Mouse (Mus musculus): ENCODE data around the gene Olfr619. TPM values are rescaled to one million over a fixed set of nuclear protein-coding genes. Genes with fewer than 3 reads are reported as not detected.

Olfr619 gene
- polyA plus RNA-seq (2012; rRNA removed) = not detected in 2 replicates

DNA sequence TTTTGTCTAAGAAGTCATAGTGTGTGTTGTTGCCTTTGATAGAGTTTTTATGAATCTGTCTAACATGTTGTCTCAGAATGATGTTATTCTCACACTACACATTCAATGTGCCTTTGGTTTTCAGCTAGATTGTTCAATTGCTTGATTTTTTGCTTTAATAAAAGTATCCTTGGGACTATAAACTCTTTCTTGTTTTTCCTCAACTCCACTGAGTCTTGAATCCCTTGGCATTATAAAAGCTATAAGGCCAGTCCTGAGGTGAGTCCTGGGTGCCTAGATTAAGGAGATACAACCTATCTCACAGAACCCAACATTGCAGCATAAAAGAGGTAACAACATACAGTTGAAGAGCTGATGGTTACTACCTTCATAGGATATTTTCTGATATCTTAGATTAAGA is at the start of gene Olfr619:
Olfr619 (plus strand) TSS at position 301 of the 400 bp plus-strand sequence.
- H3K4me1 ChIP-seq (ENCODE audit: control insufficient read depth, insufficient read depth, low read length) = no peaks in the 10 kb centered on the region
- no peak within 1 kb of the TSS for H3K27ac ChIP-seq (ENCODE audit: insufficient read depth, low read length)
- no peak within 1 kb of the TSS for H3K4me3 ChIP-seq (ENCODE audit: insufficient read depth, low read length)
- TF ChIP-seq CTCF (IDR thresholded peaks at IDR 0.05; ENCODE audit: extremely low read depth, insufficient read depth, low read length) = no peak
- no peak for TF ChIP-seq POLR2A (IDR thresholded peaks at IDR 0.05; ENCODE audit: extremely low read depth, insufficient read depth, low read length)

DNA sequence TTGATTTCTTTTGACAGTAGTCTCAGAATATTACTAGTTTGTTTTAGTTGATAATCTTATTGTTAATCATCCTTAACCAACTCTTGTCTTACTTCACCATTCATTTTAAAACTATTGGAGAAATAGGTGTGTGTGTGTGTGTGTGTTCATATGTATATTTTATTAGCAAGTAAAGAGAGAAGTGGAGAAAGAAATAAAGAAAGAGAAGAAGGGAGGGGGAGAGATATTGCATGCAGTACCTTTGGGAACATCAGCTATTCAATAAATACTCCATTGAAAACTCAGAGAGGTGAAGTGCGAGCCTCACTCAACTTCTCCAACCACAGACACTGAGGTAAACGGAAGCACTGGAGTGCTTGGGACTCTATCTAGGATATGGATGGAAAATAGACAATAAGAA is 44.6 kb upstream of the Olfr619 start, which contains the start of gene Olfr615:
Olfr615 (plus strand) TSS at position 301 of the 400 bp plus-strand sequence.
- no peak within 1 kb of the TSS for H3K4me3 ChIP-seq (ENCODE audit: insufficient read depth, low read length)
- no peak for TF ChIP-seq CTCF (IDR thresholded peaks at IDR 0.05; ENCODE audit: extremely low read depth, insufficient read depth, low read length)
- TF ChIP-seq POLR2A (IDR thresholded peaks at IDR 0.05; ENCODE audit: extremely low read depth, insufficient read depth, low read length) = no peak
- H3K4me1 ChIP-seq (ENCODE audit: control insufficient read depth, insufficient read depth, low read length) = no peaks in the 10 kb centered on the region
- no peak within 1 kb of the TSS for H3K27ac ChIP-seq (ENCODE audit: insufficient read depth, low read length)

DNA sequence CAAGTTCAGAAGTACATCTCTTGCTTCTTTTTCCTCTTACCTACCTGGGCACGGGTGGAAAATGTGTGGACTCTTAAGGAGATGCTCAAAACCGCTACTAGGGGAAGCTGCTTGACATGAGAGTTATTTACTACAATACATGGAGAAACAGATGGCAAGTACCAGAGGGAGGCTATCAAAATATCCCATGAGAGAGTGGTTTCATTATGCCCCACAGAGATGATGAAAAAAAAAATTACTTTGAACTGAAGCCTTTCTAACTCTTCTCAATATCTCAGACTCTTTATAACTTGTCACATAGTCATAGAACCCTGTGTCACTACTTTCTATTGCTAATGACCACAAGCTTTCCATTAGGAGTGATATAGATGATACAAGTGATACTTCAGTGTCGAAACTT is 31.3 kb upstream of the Olfr619 start, which contains the start of gene Olfr616:
Olfr616 (minus strand) TSS at position 101 of the 400 bp plus-strand sequence.
- Histone ChIP-seq H3K27ac (ENCODE audit: insufficient read depth, low read length) (no peak within 1 kb of the TSS), H3K4me1 (ENCODE audit: control insufficient read depth, insufficient read depth, low read length) (no peaks in the 10 kb centered on the region), H3K4me3 (ENCODE audit: insufficient read depth, low read length) (no peak within 1 kb of the TSS)
- TF ChIP-seq CTCF (IDR thresholded peaks at IDR 0.05; ENCODE audit: extremely low read depth, insufficient read depth, low read length) (no peak), POLR2A (IDR thresholded peaks at IDR 0.05; ENCODE audit: extremely low read depth, insufficient read depth, low read length) (no peak)

DNA sequence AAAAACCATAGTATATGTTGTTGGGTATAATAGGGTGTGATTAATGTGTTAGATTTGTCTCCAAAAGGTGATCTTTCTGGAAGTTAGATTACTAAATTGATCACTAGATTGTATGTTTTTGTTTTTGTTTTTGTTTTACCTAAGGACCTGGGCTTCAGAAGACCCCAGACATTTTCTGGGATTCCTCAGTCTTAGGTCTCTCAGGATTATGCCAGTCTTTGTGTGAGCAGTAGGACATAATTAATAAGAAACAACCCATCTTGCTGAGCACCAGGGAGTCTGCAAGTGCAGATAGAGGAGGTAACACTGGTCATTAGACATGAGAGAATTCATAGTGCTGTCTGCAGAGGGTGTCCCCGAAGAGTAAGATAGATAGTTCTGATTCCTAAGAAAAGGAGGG is 27.6 kb upstream of the Olfr619 start, which contains the start of gene Olfr617:
Olfr617 (plus strand) TSS at position 301 of the 400 bp plus-strand sequence.
- Histone ChIP-seq H3K4me1 (ENCODE audit: control insufficient read depth, insufficient read depth, low read length) (no peaks in the 10 kb centered on the region), H3K4me3 (ENCODE audit: insufficient read depth, low read length) (no peak within 1 kb of the TSS), H3K27ac (ENCODE audit: insufficient read depth, low read length) (no peak within 1 kb of the TSS)
- TF ChIP-seq CTCF (IDR thresholded peaks at IDR 0.05; ENCODE audit: extremely low read depth, insufficient read depth, low read length) (no peak), POLR2A (IDR thresholded peaks at IDR 0.05; ENCODE audit: extremely low read depth, insufficient read depth, low read length) (no peak)

DNA sequence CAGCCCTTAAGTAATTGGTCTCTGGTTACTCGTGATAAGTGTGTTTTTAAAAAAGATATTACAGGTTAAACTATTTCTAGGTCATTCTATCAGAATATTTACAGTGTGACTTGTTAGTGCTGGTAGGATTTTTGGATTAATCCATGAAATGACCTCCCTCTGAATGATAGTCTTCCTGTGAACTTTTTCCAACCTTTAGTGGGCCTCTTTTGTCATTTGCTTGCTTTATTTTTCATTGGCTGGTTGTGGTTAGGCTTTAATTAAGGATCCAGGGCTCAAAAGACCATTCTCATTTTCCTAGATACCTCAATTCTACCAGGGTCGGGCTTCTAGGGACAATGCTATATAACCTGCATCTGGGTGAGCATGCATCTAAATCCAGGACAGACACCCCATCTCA is 10.6 kb upstream of the Olfr619 start, which contains the start of gene Olfr618:
Olfr618 (plus strand) TSS at position 301 of the 400 bp plus-strand sequence.
- no peak for TF ChIP-seq POLR2A (IDR thresholded peaks at IDR 0.05; ENCODE audit: extremely low read depth, insufficient read depth, low read length)
- TF ChIP-seq CTCF (IDR thresholded peaks at IDR 0.05; ENCODE audit: extremely low read depth, insufficient read depth, low read length) = no peak
- Histone ChIP-seq H3K4me1 (ENCODE audit: control insufficient read depth, insufficient read depth, low read length) (no peaks in the 10 kb centered on the region), H3K27ac (ENCODE audit: insufficient read depth, low read length) (no peak within 1 kb of the TSS), H3K4me3 (ENCODE audit: insufficient read depth, low read length) (no peak within 1 kb of the TSS)

DNA sequence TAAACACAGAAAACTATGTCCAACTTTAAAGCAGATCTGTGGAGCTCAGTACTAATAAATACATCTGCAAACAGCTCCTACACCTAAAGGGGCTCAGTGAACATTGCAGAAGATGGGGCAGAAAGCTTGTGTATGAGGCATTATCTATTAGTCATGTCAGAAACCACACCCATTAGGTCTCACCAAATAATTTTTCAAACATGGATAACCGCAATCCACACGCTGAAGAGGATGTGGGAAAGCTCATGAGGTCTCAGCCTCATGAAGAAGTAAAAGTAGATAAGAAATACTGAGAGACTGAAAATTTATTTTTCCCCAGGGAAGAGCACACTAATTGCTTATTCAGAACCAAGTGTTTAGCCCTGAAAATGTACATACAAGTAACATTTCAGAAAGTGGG is 7.0 kb downstream of the Olfr619 start:
- TF ChIP-seq POLR2A (IDR thresholded peaks at IDR 0.05; ENCODE audit: extremely low read depth, insufficient read depth, low read length) (no peak), CTCF (IDR thresholded peaks at IDR 0.05; ENCODE audit: extremely low read depth, insufficient read depth, low read length) (no peak)

DNA sequence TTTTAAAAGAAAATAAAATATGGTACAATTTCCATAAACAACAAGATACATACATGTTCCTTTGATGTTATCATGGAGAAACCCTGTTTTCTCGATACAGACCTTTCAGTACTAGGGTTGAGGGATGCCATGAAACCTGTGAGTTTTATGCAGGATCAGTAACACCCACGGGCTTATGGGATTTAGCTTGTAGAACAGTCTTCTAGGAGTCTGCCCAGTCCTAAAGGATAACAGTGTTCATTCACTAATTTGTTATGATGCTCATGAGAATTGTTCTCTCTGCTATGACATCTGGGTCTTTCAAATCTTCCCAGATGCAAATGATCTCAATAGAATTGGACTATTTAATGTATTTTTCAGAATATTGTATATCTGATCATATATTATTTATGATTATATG is 12.1 kb downstream of the Olfr619 start, which contains the start of gene Olfr620:
Olfr620 (minus strand) TSS at position 101 of the 400 bp plus-strand sequence.
- no peaks in the 10 kb centered on the region for H3K4me1 ChIP-seq (ENCODE audit: control insufficient read depth, insufficient read depth, low read length)
- H3K4me3 ChIP-seq (ENCODE audit: insufficient read depth, low read length) = no peak within 1 kb of the TSS
- no peak within 1 kb of the TSS for H3K27ac ChIP-seq (ENCODE audit: insufficient read depth, low read length)
- TF ChIP-seq CTCF (IDR thresholded peaks at IDR 0.05; ENCODE audit: extremely low read depth, insufficient read depth, low read length) (no peak), POLR2A (IDR thresholded peaks at IDR 0.05; ENCODE audit: extremely low read depth, insufficient read depth, low read length) (no peak)

More for the DNA sequence above, 7.0 kb downstream of the Olfr619 start:
- no peak overlapping the region for H3K4me3 ChIP-seq (ENCODE audit: insufficient read depth, low read length)
- no peak overlapping the region for H3K27ac ChIP-seq (ENCODE audit: insufficient read depth, low read length)
- no peaks in the 10 kb centered on the region for H3K4me1 ChIP-seq (ENCODE audit: control insufficient read depth, insufficient read depth, low read length)

DNA sequence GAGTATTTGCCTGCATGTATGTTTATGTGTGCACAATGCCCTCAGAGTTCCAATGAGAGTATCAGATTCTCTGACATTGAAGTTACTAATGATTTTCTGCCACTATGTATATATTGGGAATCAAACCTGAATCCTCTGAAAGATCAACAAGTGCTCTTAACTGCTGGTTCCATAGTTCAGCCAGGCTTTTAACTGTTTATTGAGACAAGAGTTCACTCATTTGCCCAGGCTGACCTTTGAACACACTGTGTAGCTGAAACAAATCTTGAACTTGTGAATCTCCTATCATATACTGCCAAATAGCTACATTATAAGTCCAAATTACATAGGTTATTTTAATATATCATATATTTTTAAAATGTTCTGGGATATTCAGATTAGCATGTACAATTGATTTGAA is 36.4 kb downstream of the Olfr619 start:
- no peak overlapping the region for H3K27ac ChIP-seq (ENCODE audit: insufficient read depth, low read length)
- H3K4me3 ChIP-seq (ENCODE audit: insufficient read depth, low read length) = no peak overlapping the region
- TF ChIP-seq POLR2A (IDR thresholded peaks at IDR 0.05; ENCODE audit: extremely low read depth, insufficient read depth, low read length) (no peak), CTCF (IDR thresholded peaks at IDR 0.05; ENCODE audit: extremely low read depth, insufficient read depth, low read length) (no peak)
- no peaks in the 10 kb centered on the region for H3K4me1 ChIP-seq (ENCODE audit: control insufficient read depth, insufficient read depth, low read length)

DNA sequence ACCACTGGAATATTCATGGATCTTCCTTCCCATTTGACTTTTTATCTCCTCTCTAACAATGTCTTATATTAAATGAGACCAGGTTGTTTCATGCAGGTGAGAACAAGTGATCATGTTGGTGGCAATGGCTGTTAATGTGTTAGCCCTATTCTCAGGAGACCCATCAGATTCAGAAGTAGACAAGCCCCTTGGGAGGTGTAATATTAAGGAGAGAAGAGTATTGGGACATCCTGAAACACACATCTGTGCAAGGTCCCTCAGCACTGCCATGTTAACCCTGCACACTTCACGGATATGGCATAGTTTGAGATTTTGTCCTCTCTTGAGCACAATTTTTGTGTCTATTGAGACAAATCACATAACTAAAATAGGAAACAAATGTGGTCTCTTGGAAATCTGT is 42.2 kb downstream of the Olfr619 start, which contains the start of gene Olfr622:
Olfr622 (minus strand) TSS at position 101 of the 400 bp plus-strand sequence.
- TF ChIP-seq POLR2A (IDR thresholded peaks at IDR 0.05; ENCODE audit: extremely low read depth, insufficient read depth, low read length) (no peak), CTCF (IDR thresholded peaks at IDR 0.05; ENCODE audit: extremely low read depth, insufficient read depth, low read length) (no peak)
- Histone ChIP-seq H3K27ac (ENCODE audit: insufficient read depth, low read length) (no peak within 1 kb of the TSS), H3K4me1 (ENCODE audit: control insufficient read depth, insufficient read depth, low read length) (no peaks in the 10 kb centered on the region), H3K4me3 (ENCODE audit: insufficient read depth, low read length) (no peak within 1 kb of the TSS)

DNA sequence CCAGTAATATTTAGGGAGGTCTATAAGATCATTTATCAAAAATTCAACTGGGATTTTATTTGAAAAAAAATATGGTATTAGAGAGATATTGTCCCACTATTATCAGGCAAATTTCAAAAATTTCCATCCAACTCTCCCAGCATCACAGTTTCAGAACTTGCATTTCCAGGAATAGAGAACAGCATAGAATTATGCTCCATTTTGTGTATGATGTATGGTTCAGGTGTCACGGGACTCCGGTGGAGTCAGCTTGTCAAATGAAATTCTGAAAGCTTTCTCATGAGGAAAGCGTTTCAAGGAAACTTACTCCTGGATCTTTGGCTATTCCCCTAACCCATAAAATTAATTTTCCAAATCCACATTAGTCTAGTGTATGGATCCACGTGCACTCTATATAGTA is 43.7 kb downstream of the Olfr619 start:
- Histone ChIP-seq H3K4me3 (ENCODE audit: insufficient read depth, low read length) (no peak overlapping the region), H3K27ac (ENCODE audit: insufficient read depth, low read length) (no peak overlapping the region), H3K4me1 (ENCODE audit: control insufficient read depth, insufficient read depth, low read length) (no peaks in the 10 kb centered on the region)
- TF ChIP-seq CTCF (IDR thresholded peaks at IDR 0.05; ENCODE audit: extremely low read depth, insufficient read depth, low read length) (no peak), POLR2A (IDR thresholded peaks at IDR 0.05; ENCODE audit: extremely low read depth, insufficient read depth, low read length) (no peak)

Other genes starting within 250 kb of the Olfr619 start
- not detected in 2 replicates for gene Olfr601, start 237.9 kb upstream of the Olfr619 start, polyA plus RNA-seq (2012; rRNA removed)
- not detected in 2 replicates for gene Olfr603, start 214.4 kb upstream of the Olfr619 start, polyA plus RNA-seq (2012; rRNA removed)
- gene Usp17lc, start 185.5 kb upstream of the Olfr619 start, polyA plus RNA-seq (2012; rRNA removed) = not detected in 2 replicates
- gene Olfr605, start 155.1 kb upstream of the Olfr619 start, polyA plus RNA-seq (2012; rRNA removed) = not detected in 2 replicates
- not detected in 2 replicates for gene Olfr606, start 151.5 kb upstream of the Olfr619 start, polyA plus RNA-seq (2012; rRNA removed)
- not detected in 2 replicates for gene Olfr607, start 136.4 kb upstream of the Olfr619 start, polyA plus RNA-seq (2012; rRNA removed)
- not detected in 2 replicates for gene Olfr608, start 130.7 kb upstream of the Olfr619 start, polyA plus RNA-seq (2012; rRNA removed)
- not detected in 2 replicates for gene Olfr609, start 102.5 kb upstream of the Olfr619 start, polyA plus RNA-seq (2012; rRNA removed)
- gene Olfr610, start 88.5 kb upstream of the Olfr619 start, polyA plus RNA-seq (2012; rRNA removed) = not detected in 2 replicates
- not detected in 2 replicates for gene Olfr611, start 79.7 kb upstream of the Olfr619 start, polyA plus RNA-seq (2012; rRNA removed)
- not detected in 2 replicates for gene Olfr612, start 57.9 kb upstream of the Olfr619 start, polyA plus RNA-seq (2012; rRNA removed)
- gene Olfr613, start 52.5 kb upstream of the Olfr619 start, polyA plus RNA-seq (2012; rRNA removed) = not detected in 2 replicates
- gene Olfr615, start 44.5 kb upstream of the Olfr619 start, polyA plus RNA-seq (2012; rRNA removed) = not detected in 2 replicates
- gene Olfr616, start 31.4 kb upstream of the Olfr619 start, polyA plus RNA-seq (2012; rRNA removed) = not detected in 2 replicates
- not detected in 2 replicates for gene Olfr617, start 27.5 kb upstream of the Olfr619 start, polyA plus RNA-seq (2012; rRNA removed)
- not detected in 2 replicates for gene Olfr618, start 10.5 kb upstream of the Olfr619 start, polyA plus RNA-seq (2012; rRNA removed)
- not detected in 2 replicates for gene Olfr620, start 12.0 kb downstream of the Olfr619 start, polyA plus RNA-seq (2012; rRNA removed)
- not detected in 2 replicates for gene Olfr622, start 42.1 kb downstream of the Olfr619 start, polyA plus RNA-seq (2012; rRNA removed)
- gene Olfr623, start 63.1 kb downstream of the Olfr619 start, polyA plus RNA-seq (2012; rRNA removed) = not detected in 2 replicates
- gene Olfr624, start 70.6 kb downstream of the Olfr619 start, polyA plus RNA-seq (2012; rRNA removed) = 0.02 TPM in 1 of 2 replicates, not detected in the other
- not detected in 2 replicates for gene Olfr625-ps1, start 82.1 kb downstream of the Olfr619 start, polyA plus RNA-seq (2012; rRNA removed)
- gene Olfr243, start 114.1 kb downstream of the Olfr619 start, polyA plus RNA-seq (2012; rRNA removed) = not detected in 2 replicates
- not detected in 2 replicates for gene Olfr628, start 129.8 kb downstream of the Olfr619 start, polyA plus RNA-seq (2012; rRNA removed)
- not detected in 2 replicates for gene Olfr629, start 144.4 kb downstream of the Olfr619 start, polyA plus RNA-seq (2012; rRNA removed)
- gene Olfr630, start 156.8 kb downstream of the Olfr619 start, polyA plus RNA-seq (2012; rRNA removed) = not detected in 2 replicates
- not detected in 2 replicates for gene Olfr69, start 171.0 kb downstream of the Olfr619 start, polyA plus RNA-seq (2012; rRNA removed)
- not detected in 2 replicates for gene Olfr68, start 179.1 kb downstream of the Olfr619 start, polyA plus RNA-seq (2012; rRNA removed)
- gene Olfr67, start 191.2 kb downstream of the Olfr619 start, polyA plus RNA-seq (2012; rRNA removed) = not detected in 2 replicates
- gene Hbb-bt, start 213.4 kb downstream of the Olfr619 start, polyA plus RNA-seq (2012; rRNA removed) = 56.3 and 87.5 TPM in 2 replicates
- gene Hbb-bs, start 227.5 kb downstream of the Olfr619 start, polyA plus RNA-seq (2012; rRNA removed) = 471 and 650 TPM in 2 replicates
- not detected in 2 replicates for gene Hbb-bh2, start 239.9 kb downstream of the Olfr619 start, polyA plus RNA-seq (2012; rRNA removed)
- gene Hbb-bh1, start 242.6 kb downstream of the Olfr619 start, polyA plus RNA-seq (2012; rRNA removed) = not detected in 2 replicates